Mouse (Mus musculus): ENCODE data around the gene Htr6.
A peak's percentile ranks its signal among the peaks of the same experiment; 100 is the strongest.

DNA sequence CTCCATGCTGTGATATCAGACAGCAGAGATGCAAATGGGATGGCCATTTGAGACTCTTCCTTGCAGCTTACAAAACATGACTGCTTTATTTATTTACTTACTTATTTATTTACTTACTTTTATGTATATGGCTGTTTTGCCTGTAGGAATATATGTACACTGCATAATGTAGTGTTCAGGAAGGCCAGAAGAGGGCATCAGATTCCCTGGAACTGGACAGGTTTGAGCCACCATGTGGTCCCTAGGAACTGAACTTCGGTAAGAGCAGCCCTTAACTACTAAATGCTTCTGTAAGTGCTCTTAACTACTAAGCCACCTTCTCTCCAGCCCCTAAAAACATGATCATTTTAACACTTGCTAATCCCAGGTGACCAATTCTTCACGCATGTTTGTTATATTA, 2.9 kb upstream of the Htr6 start:
- no peak for TF ChIP-seq POLR2A (IDR thresholded peaks at IDR 0.05; ENCODE audit: borderline replicate concordance, extremely low read depth, insufficient read depth, insufficient read length, poor library complexity, severe bottlenecking)
- TF ChIP-seq CTCF (IDR thresholded peaks at IDR 0.05; ENCODE audit: borderline replicate concordance, extremely low read depth, insufficient read depth, insufficient read length) = peak; percentile 56; the same call in 1 of the 2 replicates
